Mouse (Mus musculus) spleen, adult 2 months (tissue): Measurements from ENCODE around the gene Prr18.

Experiments
- CTCF ChIP-seq: fragments of 200-500 bp; IDR thresholded peaks from 2 replicates; pipeline ENCODE4 v1.5.1; 2011; ENCODE audit warnings: mild to moderate bottlenecking, inconsistent platforms; ENCODE audit not compliant: insufficient read depth, insufficient read length, insufficient replicate concordance; ENCODE audit errors: extremely low read depth
- POLR2A ChIP-seq: fragments of 200-500 bp; IDR thresholded peaks from 2 replicates; pipeline ENCODE4 v1.6.1; 2011; ENCODE audit warnings: low read depth, low read length, inconsistent platforms

GRCm38 (mm10) chr17:8369171-8369570, 31.9 kb downstream of the Prr18 start:
- no peak for TF ChIP-seq POLR2A
- no peak for TF ChIP-seq CTCF
